Mouse (Mus musculus) brain, adult 2 months (tissue): ENCODE data around the gene Ap4b1.
"Not testable (repeated sequence)": the region's sequence is repeated elsewhere in the genome, so short reads cannot be mapped to it uniquely, and the experiment has no call there.

Source experiments
- DNase-seq: peaks from one replicate; pipeline ENCODE4 v3.0.0; 2011; ENCODE audit warnings: low read depth, low spot score

Gene Ap4b1

DNA sequence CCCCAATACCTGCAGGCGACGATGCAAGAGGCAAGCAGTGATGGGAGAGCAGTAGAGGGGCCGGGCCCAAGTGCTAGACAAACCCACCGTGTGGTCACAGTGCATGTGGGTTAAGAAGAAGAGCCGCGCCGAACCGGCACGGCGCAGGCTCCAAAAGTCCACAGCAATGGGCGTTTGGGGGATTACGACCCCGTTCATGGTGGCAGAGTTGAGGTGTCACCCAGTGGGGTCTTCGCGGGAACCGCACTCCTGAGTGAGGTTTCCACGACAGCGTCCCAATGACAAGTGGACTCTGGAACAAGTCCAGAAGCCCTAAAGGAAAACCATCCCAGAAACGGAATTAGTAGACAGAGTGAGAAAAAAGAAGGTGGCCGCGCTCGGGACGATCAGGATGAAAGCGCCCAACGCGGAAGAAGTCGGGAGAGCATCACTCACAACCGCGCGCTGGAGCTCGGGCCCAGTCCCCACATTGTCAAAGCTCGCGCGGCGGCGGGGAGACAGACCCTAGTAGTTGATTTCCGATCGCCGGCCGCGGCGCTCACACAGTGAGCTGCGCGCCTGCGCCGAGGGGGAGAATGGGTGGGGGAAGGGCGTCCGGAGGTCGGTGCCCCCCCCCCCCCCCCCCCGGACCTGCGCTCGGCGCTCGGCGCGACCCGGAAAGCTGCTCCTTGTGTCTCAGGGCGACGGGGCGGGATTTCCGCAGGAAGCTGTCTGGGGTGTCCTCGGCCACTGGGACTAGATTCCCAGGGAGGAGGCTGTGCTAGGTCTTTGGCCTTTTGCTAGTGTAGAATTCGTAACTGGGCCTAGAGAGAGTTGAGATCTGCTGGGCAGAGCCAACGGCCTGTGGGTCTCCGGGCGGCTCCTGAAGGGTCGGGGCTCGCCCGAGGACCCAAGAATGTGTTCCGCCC lies at the start of gene Ap4b1, which contains the start of the genes Dclre1b and Gm43064:
TSS of gene Ap4b1 (plus strand) at position 630 of the 908 bp plus-strand sequence.
TSS of gene Dclre1b (minus strand) at position 554 of the 908 bp plus-strand sequence.
TSS of gene Gm43064 (plus strand) at position 683 of the 908 bp plus-strand sequence.
- DNase-seq, result peak; percentile 97

GRCm38 (mm10) chr3:103766789-103767188 lies 42.5 kb upstream of the Ap4b1 start:
- no peak for DNase-seq

DNA sequence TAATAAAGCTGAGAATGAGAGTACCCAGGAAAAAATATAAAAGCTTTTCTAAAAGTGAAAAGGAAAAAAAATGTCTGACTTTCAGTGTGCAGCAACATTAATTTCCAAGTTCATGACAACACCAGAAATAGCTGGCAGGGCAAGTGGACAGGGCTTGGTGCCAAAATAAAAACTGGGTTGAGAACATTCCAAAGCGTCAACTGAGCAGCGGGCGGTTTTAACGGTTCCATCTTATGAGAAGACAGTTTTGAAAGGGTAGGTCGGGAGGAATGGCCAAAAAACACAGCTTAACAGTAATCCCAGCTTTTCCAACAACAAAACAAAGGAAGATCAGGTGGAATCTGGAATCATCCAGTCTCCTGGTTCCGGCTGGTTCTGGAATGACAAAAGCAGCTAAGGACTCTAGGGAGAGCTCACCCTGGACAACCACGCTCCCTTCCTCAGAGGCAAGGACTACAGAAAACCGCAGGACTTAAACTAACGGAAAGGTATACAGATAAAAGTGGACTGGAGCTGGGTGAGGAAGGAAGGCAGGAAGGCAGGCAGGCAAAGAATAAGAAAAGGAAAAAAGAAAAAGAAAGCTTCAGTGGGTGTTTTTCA lies 37.7 kb upstream of the Ap4b1 start:
- peak; percentile 90 for DNase-seq

DNA sequence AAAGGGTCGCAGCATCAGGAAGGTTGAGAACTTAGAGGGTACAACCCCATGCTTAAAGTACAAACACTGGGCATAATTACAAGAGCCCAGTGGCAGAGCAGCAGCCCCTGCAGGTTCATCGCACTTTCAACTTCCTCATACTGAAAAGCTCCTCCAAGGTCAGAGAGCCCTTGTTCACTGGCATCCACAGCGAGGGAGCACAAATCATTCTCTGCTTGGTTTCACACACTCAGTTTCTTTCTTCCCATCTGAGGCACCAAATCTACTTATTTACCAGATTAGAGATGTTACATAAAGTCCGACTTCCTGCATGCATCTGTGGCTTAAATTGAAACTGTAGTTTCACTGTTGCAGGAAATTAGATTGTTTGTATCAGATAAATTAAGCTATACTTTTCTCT lies 36.5 kb upstream of the Ap4b1 start:
- DNase-seq, result peak; percentile 31

DNA sequence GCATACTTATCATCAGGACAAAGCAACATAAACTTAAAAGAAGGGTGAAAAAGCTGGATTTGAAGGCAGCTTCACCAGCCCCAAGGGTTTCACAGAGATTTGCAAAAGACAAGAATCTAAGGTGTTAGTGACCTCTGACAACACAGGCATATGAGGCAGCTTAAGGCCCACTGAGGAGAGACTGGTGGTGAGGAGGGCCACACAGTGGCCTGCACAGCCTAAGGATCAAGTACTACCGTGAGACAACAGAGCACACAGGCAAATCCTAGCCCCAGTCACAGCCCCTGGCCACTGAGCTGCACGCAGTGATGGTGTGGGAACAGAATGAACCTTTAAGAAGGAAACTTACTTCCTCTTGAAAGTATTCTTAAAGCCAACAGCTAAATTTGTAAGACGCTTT lies 35.8 kb upstream of the Ap4b1 start:
- no peak for DNase-seq

- no peak for DNase-seq
These were observed 35.3 kb upstream of the Ap4b1 start for GRCm38 (mm10) chr3:103774009-103774408.

DNA sequence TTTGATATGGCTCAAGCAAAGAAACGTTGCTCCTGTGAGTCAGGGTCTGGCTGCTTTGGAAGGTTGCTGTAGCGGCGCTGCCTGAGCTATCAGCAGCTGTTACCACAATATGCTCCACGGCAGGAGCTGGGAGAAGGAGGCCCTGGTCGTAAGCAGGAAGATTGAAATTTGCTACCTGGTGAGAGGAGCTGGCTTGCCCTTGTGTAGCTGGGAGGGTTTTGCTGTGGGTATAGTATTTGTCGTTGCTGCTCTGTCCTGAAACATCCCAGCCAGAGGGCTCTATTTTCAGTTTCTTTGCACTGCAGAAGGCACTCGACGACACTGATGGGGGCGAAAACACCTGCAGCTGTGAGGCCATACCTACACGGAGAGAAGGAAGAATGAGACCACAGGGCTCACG lies 31.4 kb upstream of the Ap4b1 start:
- DNase-seq, result peak; percentile 95

- no peak for DNase-seq
These were observed 30.7 kb upstream of the Ap4b1 start for GRCm38 (mm10) chr3:103778660-103779059.

GRCm38 (mm10) chr3:103779183-103779582 lies 30.1 kb upstream of the Ap4b1 start:
- DNase-seq, result no peak

- peak; percentile 85 for DNase-seq
These were observed 29.0 kb upstream of the Ap4b1 start for GRCm38 (mm10) chr3:103780271-103780670.

DNA sequence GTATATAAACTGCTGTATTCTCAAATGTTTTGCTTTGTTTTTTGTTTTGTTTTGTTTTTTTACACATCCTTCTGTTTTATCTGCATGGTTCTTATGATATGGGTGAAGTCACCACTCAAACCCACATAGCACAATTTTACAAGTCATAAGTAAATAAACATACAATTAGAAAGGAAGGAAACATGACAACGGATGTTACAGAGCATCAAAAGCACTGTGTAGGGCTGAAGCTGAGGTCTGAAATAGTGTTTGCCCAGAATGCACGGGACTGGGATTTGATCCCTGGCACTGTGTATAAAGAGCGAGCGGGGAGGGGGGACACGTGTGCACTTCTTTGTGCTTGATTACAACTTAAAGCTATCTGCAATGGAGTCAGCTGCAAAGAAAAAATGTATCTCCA lies 28.5 kb upstream of the Ap4b1 start:
- no peak for DNase-seq

DNA sequence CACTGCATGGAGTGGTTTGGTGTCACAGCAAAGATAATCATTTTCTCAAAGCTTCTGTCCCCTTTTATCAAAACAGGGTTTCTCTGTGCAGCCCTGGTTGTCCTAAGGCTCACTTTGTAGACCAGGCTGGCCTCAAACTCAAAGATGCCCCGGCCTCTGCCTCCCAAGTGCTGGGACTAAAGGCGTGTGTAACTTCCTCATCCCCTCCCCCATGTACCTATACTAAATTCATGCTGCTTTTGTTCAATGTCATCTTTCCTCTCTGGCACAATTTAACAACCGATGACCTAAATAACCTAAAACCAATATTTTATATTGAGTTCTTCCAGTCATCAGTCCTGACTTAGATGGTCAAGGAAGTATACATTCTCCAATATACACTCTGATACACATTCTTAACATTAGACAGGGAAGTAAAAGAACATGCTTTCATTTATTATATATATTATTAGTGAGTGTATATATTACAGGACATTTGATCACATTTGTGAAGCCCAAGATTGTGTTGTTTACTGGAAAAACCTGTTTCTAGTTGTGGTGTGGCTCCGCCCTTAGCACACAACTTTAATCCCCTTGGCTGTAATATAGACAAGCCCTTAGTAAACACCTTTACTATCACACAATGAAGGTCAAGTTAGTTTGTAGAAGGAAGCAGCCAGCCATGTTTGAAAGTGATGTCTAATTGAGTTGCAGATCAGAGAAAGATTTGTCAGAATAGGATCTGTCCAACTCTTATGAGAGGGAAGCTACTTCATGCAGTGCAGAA lies 26.3 kb upstream of the Ap4b1 start:
- DNase-seq, result no peak

- no peak for DNase-seq
These were observed 22.1 kb upstream of the Ap4b1 start for GRCm38 (mm10) chr3:103787225-103787624.

- no peak for DNase-seq
These were observed 20.2 kb upstream of the Ap4b1 start for GRCm38 (mm10) chr3:103789096-103789495.

DNA sequence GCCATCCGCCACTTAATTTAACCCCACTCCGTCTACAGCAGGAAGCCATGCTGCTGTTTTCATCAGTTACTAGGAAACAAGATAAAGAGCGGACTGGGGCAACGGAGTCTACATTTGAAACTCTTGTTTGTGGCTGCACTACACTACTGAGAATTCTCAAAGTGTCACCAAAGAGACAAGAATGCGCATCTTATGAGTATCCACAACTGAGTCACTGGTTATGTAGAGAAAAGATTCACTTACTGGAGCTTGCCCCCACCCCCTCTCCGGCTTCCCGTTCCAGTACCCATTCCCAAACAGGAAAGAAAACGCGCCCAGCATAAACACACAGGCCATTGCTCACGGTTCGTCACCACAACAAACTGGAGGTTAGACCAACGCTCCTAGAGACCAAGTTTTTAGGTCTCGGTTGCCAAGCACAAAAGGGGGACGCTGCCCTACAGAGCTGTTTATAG lies 19.4 kb upstream of the Ap4b1 start:
- peak; percentile 39 for DNase-seq

- peak; percentile 36 for DNase-seq
These were observed 18.8 kb upstream of the Ap4b1 start for GRCm38 (mm10) chr3:103790346-103791145.

DNA sequence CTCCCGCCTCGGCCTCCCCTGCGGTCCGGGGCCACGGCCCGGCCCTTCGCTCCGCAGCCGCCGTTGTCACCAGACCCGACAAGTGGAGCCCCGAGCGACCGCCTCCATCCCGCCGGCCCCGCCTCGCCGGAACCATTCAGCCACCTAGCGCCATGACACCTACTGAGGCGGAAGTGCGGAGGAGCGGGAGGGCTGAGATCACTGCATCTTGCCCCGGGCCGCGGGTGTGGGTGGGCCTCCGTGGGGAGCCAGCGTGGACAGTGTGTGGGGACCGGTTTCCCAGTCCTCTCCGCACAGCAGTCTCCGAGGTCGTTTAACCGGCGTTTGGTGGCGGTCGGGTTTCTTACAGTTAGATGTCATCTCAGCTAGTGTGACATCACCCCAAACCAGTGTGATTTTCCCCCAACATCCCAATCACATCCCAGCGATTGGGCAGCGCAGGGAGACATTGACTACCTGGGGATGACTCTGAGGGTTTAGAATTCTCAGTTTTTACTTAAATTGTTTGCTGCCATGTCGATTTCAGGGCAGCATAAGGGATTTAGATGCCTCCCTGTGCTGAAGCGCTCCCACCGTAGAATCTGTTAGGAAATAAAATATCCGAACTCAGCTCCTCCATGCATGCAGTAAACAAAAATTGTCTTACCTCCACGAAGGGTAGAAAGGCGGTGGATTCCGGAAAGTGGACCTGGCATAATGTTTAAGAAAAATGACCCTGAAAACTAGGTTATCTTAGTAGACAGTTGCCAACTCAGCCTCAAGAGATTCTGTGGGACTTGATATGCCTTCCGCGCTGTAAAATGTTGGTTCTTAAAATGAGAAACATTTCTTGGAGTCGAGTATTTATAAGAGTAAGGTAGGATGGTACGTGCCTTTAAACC lies 17.9 kb upstream of the Ap4b1 start, which contains the start of gene Hipk1:
TSS of gene Hipk1 (minus strand) at position 334 of the 881 bp plus-strand sequence.
- DNase-seq, result peak; percentile 98

DNA sequence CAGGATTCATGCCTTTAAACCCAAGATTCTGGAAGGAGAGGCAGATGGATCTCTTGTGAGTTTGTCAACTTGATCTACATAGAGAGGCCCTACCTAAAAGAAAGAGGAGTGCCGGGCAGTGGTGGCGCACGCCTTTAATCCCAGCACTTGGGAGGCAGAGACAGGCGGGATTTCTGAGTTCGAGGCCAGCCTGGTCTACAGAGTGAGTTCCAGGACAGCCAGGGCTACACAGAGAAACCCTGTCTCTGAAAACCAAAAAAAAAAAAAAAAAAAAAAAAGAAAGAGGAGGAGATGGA lies 17.3 kb upstream of the Ap4b1 start:
- DNase-seq, result not testable (repeated sequence)

DNA sequence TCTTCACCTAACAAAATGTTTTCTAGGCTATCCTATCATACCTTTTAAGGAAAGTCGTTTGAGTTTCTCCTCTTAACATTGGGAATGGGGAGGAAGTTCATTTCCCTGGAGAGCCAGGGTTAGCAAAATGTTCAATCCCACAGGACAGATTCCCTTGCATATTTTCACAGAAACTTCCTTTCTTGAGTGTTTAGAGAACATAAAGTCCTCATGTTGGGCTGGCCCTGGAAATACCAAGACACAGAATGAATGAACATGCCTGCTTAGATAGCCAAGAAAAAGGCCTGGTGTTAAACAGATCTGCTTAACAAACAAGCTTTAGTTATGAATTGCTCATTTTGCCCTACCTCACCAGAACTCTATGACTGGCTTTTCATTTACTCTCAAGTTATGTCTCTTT lies 16.8 kb upstream of the Ap4b1 start:
- DNase-seq, result no peak

DNA sequence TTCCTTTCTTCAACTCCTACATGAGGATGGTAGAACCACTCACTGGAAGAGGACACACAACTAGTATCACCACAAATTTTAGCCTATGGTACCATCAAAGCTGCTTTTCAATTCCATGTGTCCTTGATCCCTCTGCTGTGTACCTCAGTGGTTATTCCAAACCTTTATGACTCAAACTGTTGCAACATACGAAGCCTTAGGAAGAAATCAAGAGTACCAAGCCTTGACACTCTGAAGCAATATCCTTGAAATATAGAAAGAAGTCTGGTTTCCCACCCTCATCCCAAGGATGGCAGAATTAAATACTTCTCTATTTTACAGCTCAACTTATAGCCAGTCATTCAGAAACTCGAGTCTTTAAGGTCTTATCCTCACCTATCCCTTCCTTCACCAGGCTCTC lies 12.9 kb upstream of the Ap4b1 start:
- no peak for DNase-seq
